Mouse (Mus musculus) cerebellum, adult 8-10 months (tissue): ENCODE measurements around the gene Mrfap1.

ENCODE experiments used
- DNase-seq: peaks from one replicate; pipeline ENCODE4 v3.0.0; 2022

Mrfap1 gene

DNA sequence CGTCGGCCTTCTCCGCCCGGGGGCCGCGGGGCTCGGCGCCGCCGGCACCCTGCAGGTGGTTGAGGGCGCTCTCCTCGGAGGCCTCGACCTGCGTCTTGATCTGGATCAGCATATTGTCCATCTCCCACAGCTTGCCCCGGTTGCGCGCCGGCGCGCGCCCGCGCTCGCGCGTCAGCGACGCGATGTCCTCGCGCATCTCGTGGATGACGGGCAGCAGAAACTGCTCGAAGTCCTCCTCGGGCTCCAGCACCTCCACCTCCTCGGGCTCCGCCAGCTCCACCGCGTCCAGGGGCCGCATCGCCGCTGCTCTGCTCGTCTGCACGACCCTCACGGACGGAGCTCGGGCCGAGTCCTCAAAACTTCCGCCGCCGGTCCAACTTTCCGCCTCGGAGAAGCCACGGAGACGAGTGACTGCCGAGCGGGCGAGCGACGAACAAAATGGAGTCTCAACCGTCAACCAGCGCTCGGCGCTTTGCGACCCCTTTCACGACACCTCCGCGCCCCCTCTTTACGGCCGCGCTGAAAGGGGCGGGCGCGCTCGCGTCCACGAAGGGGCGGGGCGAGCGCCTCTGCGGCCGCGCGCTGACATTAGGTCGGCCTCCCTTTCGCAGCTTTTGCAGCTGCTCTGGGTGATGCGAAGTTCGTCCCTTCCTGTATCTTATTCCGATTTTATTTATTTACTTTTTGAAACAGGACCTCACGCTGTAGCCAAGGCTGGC, at the start of gene Mrfap1:
Gene Mrfap1 (minus strand): TSS at position 477 of the 719 bp plus-strand sequence.
- DNase-seq = peak; percentile 96

DNA sequence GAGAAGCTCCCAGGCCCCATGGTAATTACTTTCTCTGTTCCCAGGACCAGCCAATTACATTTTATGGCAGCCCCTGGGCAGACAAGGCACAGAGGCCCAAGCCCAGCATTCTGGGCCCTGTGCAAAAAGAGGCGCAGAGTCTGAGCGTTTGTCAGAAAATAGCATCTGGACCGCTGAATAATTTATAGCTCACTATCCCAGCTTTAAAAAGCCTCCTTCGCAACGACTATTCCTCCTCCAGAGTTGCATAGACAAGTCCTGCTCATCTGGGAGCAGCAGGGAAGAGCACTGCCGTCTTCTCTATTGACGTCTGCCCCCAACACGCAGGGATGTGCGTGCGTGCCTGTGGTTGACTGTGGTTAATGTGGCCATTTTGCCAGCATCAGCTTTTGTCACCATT, 47.9 kb upstream of the Mrfap1 start:
- DNase-seq = no peak

DNA sequence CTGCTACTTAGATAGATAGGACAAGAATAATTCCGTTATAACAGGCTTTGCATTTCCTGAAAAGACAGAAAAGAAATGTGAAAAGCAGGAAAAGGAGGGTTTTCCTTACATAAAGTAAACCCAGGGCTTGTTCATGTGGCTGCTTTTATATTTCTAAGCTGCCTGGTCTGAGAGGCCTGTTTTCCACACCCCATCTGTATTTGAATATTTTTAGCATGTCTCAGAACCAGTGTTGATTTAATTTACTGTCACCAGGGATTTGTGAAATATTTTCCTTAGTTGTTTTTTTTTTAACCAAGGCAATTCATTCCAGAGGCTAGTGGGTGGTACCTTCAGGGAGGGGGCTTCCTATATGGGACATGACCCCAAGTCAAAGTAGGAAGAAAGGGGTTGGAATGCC, 45.1 kb upstream of the Mrfap1 start:
- no peak for DNase-seq

DNA sequence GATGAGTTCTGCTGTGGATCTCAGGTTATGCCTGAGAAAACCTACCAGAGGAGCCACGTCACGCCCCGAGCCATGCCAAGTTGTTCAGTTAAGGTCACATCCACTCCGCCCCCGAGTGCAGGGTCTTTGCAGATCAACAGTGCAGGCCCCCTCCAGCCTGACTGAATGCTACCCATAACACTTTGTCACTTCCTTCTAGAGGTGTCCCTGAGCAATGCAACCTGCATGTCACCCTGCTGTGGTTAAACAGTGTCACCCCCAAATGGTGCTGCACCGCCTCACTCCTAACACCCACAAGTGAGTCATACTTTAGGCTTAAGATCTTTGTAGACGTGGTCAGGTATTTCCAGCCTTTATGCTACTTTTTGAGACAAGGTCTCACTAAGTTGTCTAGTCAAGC, 43.5 kb upstream of the Mrfap1 start:
- DNase-seq = no peak

DNA sequence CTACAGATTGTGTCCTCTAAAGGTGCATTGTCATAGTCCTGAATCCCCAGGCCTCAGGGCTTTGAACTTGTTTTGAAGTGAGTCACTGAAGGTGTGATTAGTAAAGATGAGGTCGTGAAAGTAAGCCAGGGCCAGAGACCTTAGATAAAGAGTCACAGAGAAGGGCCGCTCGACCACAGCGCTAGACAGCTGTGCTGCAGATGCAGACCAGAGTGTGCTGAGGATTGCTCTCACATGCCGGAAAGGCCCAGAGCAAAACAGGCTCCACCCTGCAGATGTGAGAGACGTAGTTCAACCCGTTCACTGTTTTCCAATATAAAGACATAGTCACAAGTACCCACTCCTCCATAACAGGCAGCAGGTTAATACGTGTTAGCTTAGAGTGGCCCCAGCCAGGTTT, 43.0 kb upstream of the Mrfap1 start:
- DNase-seq = no peak

DNA sequence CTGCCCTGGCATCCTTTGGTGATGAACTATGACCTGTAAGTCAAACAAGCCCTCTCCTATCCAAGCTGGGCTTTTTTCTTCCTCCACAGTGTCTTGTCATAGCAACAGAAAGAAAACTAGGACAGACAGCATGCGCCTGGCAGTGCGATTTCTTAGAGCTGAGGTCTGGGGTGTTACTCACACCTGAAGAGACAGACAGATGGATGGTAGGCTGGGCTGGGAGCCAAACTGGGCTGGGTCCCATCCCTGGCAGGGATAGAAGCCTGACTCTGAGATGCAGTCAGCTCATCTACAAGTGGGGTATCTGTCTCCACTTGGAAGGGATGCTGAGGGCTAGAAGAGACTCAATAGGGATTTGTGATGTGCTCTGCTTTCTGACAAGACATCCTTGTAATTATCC, 42.5 kb upstream of the Mrfap1 start:
- peak; percentile 69 for DNase-seq

DNA sequence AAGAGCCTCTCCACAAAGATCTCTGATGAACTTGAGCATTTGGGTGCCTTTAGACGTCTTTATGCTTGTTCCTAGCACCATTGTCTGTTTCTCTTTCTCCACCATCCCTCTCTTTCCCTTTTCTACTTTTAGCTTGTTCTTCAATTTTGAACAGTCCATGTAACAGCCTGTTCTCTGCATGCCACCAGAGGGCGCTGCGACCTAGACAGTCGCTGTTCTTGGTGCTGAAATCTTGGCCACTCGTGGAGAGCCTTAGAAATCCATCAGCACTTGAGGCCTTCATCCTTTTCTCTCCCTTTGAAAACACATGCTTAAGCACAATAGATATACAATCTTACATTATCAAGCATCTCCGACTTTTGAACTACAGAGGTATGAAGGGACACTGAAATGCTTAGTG, 39.4 kb upstream of the Mrfap1 start:
- DNase-seq = peak; percentile 85

DNA sequence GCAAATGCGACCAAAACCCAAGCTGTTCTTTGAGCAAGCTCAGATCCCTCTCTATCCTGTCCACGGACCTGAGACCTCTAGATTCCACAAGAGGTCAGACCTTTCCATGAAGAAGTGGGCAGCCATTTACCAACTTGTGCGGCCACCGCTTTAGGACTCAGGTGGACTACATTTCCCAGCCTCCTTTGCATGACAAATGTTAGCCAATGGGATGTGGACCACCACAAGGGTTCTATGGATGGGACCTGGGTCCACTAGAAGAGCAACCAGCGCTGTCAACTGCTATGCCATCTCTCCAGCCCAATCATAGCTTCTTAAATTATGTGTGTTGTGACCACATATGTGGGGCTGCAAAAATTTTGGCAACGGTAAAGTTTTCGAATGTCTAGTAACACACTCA, 34.7 kb upstream of the Mrfap1 start:
- peak; percentile 51 for DNase-seq

DNA sequence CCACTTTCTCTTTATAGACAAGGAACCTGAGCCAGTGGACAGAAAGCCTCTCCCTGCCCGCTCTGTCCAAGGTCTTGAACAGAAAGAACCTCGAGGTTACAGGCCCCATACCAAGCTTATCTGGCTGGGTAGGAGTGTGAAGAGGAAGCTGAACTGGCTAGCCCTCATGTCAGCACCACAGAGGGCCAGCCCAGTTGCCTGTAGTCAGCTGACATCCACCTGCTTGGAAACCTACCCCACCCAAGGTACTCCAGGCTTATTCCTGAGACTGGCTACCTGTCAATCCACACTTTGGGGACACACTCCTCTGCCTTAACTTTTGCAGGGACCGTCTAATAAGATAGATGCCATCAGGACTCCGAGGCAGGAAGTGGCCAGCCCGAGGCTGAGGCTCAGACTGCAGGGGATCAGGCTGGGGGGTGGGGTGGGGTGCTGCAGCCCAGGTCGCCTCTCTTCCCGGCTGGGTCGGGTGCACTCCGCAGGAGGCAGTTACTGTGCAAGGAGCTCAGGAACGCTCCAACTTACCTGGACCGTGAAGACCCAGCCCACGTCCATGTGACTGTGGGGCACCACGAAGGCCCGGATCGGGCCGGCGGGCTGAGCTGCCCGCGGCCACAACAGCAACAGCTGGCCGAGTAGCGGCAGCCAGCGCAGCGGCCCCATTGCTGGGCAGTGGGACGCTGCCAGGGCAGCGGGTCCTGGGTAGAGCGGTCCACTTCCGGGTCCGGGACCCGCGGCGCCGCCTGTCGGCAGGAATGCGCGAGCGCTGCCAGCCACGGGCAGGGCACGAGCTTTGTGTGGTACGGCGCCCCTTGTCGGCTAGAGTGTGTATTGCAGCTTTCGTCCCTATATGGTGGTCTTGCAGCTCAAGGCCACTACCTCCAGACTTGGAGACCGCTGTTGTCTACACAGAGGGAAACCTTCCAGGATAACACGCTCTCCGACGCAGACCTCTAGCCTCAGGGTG, 33.6 kb upstream of the Mrfap1 start, which contains the start of gene Man2b2:
Gene Man2b2 (minus strand): TSS at position 741 of the 967 bp plus-strand sequence.
- peak; percentile 90 for DNase-seq

DNA sequence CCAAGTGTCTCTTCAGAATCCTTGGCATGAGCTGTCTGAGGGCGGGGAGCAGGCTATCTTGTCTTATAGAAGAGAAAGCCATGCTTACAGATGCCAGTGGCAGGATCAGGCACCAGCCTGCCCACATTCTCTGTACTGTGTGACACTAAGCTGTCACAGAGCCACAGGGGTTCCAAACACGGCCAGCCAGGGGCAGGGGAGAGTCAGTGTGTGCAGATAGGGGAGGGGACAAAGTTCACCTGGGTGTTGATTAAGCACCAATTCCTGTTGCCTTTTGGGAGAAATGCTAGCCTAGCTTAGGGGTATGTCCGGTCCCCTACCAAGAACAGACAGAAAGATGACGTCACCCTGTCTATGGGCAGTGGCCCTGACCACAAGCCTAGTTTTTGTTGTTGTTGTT, 32.5 kb upstream of the Mrfap1 start:
- DNase-seq = no peak

DNA sequence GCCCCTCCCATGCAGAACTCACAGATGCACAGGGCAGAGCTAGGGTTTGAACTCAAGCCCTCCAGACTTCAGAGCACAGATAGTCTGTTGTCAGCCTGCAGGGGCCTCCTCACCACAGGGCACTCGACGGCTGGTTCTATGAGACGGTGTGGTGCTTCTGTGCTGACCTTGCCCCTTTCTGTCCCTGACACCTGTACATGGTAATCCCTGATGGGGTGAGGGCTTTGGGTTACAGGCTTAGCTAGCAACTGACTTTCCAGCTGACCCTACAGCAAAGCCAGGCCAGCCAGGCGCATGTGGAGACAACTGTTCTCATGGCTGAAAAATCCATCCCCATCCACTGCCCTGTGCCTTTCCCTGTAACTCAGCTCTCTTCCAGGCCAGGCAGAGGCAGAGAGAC, 26.3 kb upstream of the Mrfap1 start:
- no peak for DNase-seq

DNA sequence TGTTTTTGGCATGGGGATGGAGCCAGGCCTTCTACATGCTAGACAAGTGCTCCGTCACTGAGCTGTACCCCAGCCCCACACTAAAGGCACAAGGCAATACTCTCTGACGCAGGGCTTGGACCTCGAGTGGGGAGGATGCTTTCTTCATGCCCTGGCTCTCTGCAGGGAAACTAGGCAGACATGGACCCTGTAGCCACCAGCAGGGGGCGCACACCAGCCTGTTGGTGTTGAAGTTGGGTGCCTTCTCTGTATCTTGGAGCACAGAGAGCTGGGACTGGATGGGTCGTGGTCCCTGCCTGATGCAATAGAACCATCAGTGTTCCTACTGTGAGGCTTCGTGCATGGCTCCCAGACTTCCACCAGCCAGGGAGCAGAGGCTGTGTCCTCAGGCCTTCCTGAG, 23.6 kb upstream of the Mrfap1 start:
- peak; percentile 61 for DNase-seq

DNA sequence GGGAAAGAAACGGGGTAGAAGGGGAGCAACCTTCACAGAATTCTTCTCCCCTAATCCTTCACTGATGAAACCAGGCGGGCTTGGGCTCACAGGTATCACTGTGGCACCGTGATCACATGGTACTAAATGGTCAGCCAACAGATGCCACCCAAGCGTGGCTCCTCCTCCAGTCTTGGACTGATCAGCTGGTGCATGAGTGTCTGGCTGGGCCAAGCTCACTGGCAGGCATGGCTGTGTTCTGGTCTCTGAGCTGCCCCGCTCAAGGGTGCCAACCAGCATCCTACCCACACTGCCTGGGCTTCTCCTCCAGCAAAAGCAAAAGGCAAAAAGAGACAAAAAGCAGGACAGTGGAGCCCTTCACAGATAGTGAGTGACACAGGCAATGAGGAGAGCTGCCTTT, 23.2 kb upstream of the Mrfap1 start:
- no peak for DNase-seq

DNA sequence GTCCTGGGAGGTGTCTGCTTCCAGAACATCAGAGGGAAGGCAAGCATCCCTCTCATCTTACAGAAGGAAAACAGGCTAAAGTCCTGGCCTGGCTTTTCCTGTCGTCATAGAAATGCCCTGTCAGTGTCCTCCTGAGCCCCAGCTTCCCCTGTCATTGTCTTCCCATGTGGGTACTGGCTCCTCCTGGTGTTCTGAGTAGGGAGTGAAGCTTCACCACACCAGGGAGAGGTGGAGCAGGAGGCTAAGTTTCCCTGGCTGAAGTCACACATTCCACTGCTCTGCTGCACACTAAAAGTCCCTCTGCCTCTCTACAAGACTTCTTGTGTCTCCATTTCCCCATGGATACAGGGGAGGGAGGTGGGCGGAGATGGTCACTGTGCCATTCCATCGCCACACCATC, 21.2 kb upstream of the Mrfap1 start:
- DNase-seq = no peak

DNA sequence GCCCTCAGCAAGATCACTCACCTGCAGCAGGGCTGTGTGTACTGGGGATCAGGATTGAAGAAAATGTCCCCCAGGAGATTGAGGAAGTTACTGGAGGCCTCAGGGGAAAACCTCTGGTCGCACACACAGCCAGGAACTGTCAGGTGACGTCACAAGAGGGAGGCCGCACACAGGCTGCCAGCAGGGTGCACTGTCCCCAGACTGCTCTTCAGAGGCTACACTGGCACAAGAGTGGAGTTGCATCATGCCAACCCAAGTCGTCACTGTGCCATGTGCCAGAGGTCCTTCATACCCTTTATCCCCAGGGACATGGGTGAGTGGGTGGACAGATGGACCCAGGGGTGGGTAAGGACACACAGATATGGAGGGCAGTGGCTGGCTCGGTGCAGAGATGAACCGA, 18.0 kb upstream of the Mrfap1 start:
- DNase-seq = no peak

DNA sequence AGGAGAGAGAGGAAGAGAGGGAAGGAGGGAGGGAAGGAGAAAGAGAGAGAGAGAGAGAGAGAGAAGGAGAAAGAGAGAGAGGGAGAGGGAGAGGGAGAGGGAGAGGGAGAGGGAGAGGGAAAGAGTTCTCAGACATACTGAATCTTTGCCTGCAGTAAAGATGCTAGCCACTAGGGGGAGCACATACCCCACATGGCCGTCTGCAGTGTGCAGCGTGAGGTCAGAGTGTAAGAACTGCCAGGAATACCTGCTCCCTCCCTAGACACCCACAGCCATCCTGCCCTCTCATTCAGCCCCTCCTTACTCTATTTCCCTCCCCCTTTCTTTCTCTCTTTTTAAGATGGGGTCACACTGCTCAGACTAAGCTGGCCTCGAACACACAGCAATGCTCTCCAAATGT, 14.8 kb upstream of the Mrfap1 start:
- peak; percentile 78 for DNase-seq

DNA sequence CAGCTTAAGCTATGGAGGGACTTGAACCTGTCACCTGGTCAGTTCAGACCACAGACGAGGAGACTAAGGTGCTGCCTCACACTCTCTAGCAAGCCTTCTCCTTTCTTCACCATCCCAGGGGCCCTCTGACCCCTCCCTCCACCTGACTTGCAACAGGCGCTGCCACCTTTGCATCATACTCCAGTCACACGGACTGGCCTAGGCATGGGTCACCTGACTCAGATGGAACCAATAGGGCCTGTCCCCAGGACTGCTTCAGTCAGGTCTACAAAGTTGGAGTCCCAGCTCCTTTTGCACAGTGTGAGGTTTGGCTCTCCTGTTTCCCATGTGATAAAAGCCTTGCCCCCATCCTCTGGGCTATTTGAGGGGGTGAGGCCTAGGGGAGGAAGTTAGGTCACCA, 14.1 kb upstream of the Mrfap1 start:
- DNase-seq = no peak

DNA sequence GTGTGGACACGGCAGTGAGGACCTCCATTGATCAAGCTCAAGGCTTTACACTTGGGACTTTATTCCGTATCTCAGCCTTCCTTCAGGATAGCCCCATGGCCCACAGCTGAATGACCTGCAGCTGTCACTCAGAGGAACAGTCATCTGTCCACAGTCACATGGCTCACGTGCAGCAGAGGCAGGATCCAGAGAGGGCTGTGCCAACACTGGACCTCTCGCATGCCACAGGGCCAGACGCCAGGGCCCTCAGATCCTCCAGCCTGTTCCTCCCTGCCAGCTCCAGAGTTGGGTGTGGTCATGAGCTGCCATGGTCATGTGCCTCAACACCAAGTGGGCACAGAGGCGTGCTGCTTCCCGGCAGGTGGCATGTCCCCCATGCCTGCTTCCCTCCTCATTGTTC, 12.6 kb upstream of the Mrfap1 start:
- DNase-seq = no peak

DNA sequence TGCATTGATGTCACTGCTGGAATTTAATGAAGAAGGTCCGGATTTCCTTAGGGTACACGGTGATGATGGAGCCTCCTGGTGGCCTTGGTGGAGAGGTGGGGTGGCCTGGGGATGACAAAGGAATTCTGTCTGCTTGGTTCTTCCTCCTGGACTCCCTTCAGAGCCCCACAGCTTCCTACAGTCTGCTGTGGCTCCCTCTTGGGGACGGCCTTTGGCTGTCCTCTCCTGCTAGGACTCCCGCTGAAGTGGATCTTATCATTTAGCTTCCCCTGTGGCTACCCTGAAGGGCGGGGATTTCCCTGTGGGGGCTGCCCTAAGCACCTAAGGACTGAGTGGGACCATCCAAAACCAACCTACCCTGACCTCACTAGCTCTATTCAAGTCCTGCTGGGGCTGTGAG, 10.5 kb upstream of the Mrfap1 start:
- DNase-seq = no peak

DNA sequence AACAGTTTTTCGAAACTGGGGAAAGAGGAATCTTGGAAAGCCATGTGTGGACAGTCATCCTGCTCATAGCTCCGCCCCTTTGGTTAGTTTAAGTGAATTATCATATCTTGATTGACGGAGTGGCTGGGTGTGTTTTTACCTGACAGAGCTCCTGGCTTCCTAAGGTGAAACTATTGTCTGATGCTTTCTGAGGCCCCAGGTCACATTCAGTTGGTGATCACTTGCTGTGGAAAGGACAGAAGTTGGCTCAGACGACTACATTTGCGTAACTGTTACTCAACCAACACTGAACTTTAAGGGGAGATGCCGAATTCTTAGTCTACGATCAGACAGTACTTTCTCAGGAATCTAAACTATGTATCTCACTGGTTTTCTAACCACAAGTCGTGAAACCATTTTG, 719 bp upstream of the Mrfap1 start:
- DNase-seq = no peak

DNA sequence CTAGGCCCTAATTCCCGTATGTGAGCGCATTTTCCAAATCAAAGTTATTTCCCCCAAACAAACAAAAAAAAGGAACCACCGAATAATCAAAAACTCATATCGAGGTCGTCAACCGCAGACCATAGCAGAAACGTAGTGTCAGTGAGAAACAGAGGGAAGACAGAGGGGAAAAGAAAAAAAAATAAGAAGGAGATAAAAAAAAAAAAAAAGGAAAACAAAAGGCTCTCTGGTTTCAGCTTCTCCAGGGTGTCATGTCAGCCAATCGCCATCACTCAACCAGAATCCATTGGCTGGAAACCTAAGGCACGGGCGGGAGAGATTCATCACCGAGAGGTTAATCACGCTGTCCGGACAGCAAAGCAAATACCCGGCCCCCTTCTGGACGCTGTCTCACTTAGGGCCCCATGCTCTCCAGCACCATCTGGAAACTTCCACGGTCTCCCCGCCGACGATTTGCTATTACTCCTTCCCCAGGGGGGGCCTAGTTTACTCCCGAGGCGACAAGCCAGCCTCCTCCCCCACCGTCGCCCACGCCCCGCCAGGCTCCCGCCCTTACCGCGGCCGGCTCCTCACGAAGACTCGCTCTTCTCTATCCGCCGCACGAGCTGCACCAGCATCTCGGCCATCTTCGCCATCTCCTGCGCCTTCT, 801 bp downstream of the Mrfap1 start:
- DNase-seq = peak; percentile 66

DNA sequence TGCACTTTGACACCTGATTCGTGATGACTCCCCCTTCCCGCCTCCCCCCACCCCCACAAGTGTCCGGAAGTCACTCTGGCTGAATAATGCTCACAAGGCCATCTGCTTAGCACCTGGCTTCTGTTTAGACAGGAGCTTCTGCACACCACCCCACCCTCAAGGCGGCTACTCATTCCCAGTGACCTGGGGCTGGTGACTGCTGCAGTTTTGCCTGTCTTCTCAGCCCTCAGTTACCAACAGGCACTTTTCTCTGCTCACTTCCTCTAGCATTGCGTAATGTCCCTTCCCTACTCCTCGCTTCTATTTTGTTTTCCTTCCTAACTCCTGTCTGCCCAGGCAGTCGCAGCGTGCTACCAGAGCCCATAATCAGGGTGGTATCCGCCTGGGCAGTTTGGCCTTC, 4.7 kb downstream of the Mrfap1 start:
- DNase-seq = no peak

DNA sequence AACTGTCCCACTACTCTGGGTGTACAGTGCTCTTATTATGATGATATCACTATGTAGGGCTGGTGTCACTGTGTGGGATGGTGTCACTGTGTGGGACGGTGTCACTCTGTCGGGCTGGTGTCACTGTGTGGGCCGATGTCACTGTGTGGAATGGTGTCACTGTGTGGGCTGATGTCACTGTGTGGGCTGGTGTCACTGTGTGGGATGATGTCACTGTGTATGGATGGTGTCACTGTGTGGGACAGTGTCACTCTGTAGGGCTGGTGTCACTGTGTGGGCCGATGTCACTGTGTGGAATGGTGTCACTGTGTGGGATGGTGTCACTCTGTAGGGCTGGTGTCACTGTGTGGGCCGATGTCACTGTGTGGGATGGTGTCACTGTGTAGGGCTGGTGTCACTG, 10.5 kb downstream of the Mrfap1 start:
- DNase-seq = no peak

DNA sequence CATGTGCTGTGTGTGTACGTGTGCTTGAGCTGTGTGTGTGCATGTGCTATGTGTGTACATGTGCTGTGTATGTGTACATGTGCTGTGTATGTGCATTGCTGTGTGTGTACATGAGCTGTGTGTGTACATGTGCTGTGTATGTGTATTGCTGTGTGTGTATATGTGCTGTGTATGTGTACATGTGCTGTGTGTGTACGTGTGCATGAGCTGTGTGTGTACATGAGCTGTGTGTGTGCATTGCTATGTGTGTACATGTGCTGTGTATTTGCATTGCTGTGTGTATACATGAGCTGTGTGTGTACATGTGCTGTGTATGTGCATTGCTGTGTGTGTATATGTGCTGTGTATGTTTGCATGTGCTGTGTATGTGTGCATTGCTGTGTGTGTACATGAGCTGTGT, 17.1 kb downstream of the Mrfap1 start:
- DNase-seq = no peak
